24 mouse cellular contexts compared by ENCODE assay signal in genomic region chr4:4944498-4944897, GRCm38 (mm10).
DNase-seq lines count a peak whose midpoint lies in the region; TF ChIP-seq lines count a peak whose summit lies in the region.
"Had no signal": no experiment of that assay in that cellular context is flagged by ENCODE, and none has a peak within 500 bp of the region (broad histone marks: within the 10 kb centered on the region; RNA-seq: fewer than 3 reads in every experiment).

No protein-coding gene starts in this region.

- no peak for TF ChIP-seq CTCF in left cerebral cortex, adult 2 months (IDR thresholded peaks at IDR 0.05)

- H3K4me3 ChIP-seq in left cerebral cortex, adult 2 months, result no peak overlapping the region
- H3K4me3 ChIP-seq: forebrain, embryonic 12.5 days; forebrain, embryonic 15.5 days; gastrocnemius, adult 2 months; heart, embryonic 12.5 days; heart, embryonic 15.5 days had no signal

- intact Hi-C loops in left cerebral cortex, adult 2 months (cut with DNase I), result no loop called here

- DNase-seq in 3T3-L1 (ENCODE audit: low read depth, low spot score), result peak; percentile 72
- DNase-seq in Muller cell, postnatal 12 days (ENCODE audit: inconsistent ontology term), result peak; percentile 6
- peak; percentile 14 for DNase-seq in brain, adult 2 months (ENCODE audit: low read depth, low spot score)
- peak; percentile 19 for DNase-seq in forelimb bud, embryonic 11.5 days (ENCODE audit: low read depth, low spot score)
- DNase-seq in ovary, postnatal 14 days (ENCODE audit: low spot score), result no peak
- DNase-seq in left cerebral cortex, adult 2 months (ENCODE audit: extremely low spot score in 1 of 2, low spot score in 2 of 2), result no peak
- DNase-seq: adrenal gland, adult 8-10 months; adrenal gland, postnatal 25 days; cerebellum, adult 18-20 months; cerebellum, adult 9-11 months; cerebellum, postnatal 25 days; embryo, embryonic 11 days; gastrocnemius, adult 2 months; gastrocnemius, postnatal 25 days; heart, adult 18-20 months; heart, postnatal 10 days; heart, postnatal 4 days; kidney, adult 11 months; kidney, adult 8-10 months had no signal

- H3K27ac ChIP-seq in left cerebral cortex, adult 2 months, result no peak overlapping the region
- H3K27ac ChIP-seq: forebrain, embryonic 12.5 days; forebrain, embryonic 15.5 days; gastrocnemius, adult 2 months; heart, embryonic 15.5 days; hindbrain, embryonic 14.5 days had no signal

Comparison
In these comparisons a context has a peak if more than half of its experiments do, and no peak if none do; other contexts are left out.
1. DNase-seq: peak in 3T3-L1 (single experiment), Muller cell, postnatal 12 days (single experiment), brain, adult 2 months (single experiment) and forelimb bud, embryonic 11.5 days (single experiment); none in ovary, postnatal 14 days (single experiment) and left cerebral cortex, adult 2 months (0 of 2).